Mouse (Mus musculus) heart, adult 2 months (tissue): ENCODE results near the gene Naa60. TPM values are rescaled to one million over a fixed set of nuclear protein-coding genes. Genes with fewer than 3 reads are reported as not detected.

Experiments
- DNase-seq, 2 experiments: peaks; one replicate each; pipeline ENCODE4 v3.0.0; 2021
- H3K27ac ChIP-seq: fragments of 200-600 bp; 2 replicates; pipeline ENCODE4 v1.8.1; 2022
- H3K27me3 ChIP-seq: fragments of 200-500 bp; 2 replicates; pipeline ENCODE4 v1.6.1; 2012; ENCODE audit warnings: mild to moderate bottlenecking, low read length, inconsistent platforms, mixed read lengths; ENCODE audit not compliant: control insufficient read depth, insufficient read depth
- H3K36me3 ChIP-seq: fragments of 200-500 bp; 2 replicates; pipeline ENCODE4 v1.6.1; 2012; ENCODE audit warnings: low read length, inconsistent platforms; ENCODE audit not compliant: control insufficient read depth, insufficient read depth
- H3K4me1 ChIP-seq: fragments of 200-500 bp; 2 replicates; pipeline ENCODE4 v1.6.1; 2011; ENCODE audit warnings: low read length; ENCODE audit not compliant: control insufficient read depth, insufficient read depth
- H3K4me3 ChIP-seq: fragments of 200-600 bp; 2 replicates; pipeline ENCODE4 v1.8.1; 2022
- H3K79me2 ChIP-seq: fragments of 200-500 bp; replicated peaks from 2 replicates; pipeline ENCODE4 v1.6.1; 2012; ENCODE audit warnings: mild to moderate bottlenecking, inconsistent platforms, low read length, moderate library complexity, mixed read lengths; ENCODE audit not compliant: control insufficient read depth, insufficient read depth
- H3K9ac ChIP-seq: fragments of 200-500 bp; 2 replicates; pipeline ENCODE4 v1.6.1; 2012; ENCODE audit warnings: low read depth, mild to moderate bottlenecking, control low read depth, inconsistent platforms, low read length, mixed read lengths
- CTCF ChIP-seq: fragments of 200-600 bp; IDR thresholded peaks from 2 replicates; pipeline ENCODE4 v1.8.1; 2022; ENCODE audit warnings: antibody characterized with exemption, mild to moderate bottlenecking, moderate library complexity
- EP300 ChIP-seq: fragments of 200-500 bp; IDR thresholded peaks from 2 replicates; pipeline ENCODE4 v1.6.1; 2011; ENCODE audit warnings: low read depth, low read length, control low read depth; ENCODE audit not compliant: insufficient read depth
- POLR2A ChIP-seq: fragments of 200-500 bp; IDR thresholded peaks from 2 replicates; pipeline ENCODE4 v1.6.1; 2011; ENCODE audit warnings: mild to moderate bottlenecking, low read depth, low read length, control low read depth; ENCODE audit not compliant: insufficient read depth
- WGBS: fragments of 180-500 bp; shearing (Covaris S2); methylation state at CpG from one replicate; pipeline ENCODE4 v1.1.7; 2018; 5-methylcytosine and 5-hydroxymethylcytosine counted together
- intact Hi-C: fragments of 180-260 bp; cut with DNase I; formaldehyde crosslinking; loops from one replicate; pipeline ENCODE4 v1.15.1; 2025
- polyA plus RNA-seq: library from polyadenylated mRNA; depleted of rRNA; stranded (reverse); fragments of >200 nt; gene quantifications from 2 replicates; pipeline ENCODE4 v1.2.3, GENCODE M21; 2012
- total RNA-seq, 2 experiments: library from RNA; stranded (reverse); gene quantifications; 2 replicates each; pipeline ENCODE4 v1.2.3; 2021

Naa60 gene
- total and polyA plus RNA-seq, 3 experiments, result 48.6 to 50.4 (median 49.4) TPM

- no peaks in the 10 kb centered on the region for H3K27me3 ChIP-seq
- intact Hi-C loops, result no loop called here
- no peak for DNase-seq
- H3K4me1 ChIP-seq, result no peaks in the 10 kb centered on the region
- no peaks in the 10 kb centered on the region for H3K36me3 ChIP-seq
- TF ChIP-seq POLR2A (no peak), EP300 (0 out of 2 replicates have a peak, but pooled peaks have one; percentile 36), CTCF (peak; percentile 76)
- 42% methylated on average over 17 of the region's 17 CpGs for WGBS
- no peak overlapping the region for H3K9ac ChIP-seq
- no peak overlapping the region for H3K27ac ChIP-seq
- H3K4me3 ChIP-seq, result no peak overlapping the region
- H3K79me2 ChIP-seq, result no peaks in the 10 kb centered on the region
These were observed 32.9 kb upstream of the Naa60 start for GRCm38 (mm10) chr16:3839157-3839885.

DNA sequence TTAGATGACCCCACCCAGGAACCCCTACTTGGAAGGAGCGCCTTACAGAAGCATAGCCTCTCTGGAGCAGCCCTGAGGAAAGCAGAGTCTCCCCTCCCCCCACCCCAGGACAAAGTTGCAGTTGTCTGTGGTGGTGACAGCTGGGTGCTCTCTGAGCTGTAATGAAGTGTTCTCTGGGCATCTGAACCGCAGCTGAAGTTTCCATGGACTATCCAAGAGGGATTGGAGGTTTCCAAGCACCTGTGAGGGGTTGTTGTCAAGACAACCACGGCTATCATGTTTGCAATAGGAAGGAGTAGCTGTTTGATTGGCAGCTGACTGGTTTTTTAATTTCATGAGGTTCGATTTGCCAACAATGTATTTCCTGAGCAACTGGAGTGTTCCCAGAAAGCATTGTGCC lies 29.2 kb upstream of the Naa60 start:
- DNase-seq, result no peak
- WGBS, result 28% methylated on average over 4 of the region's 4 CpGs
- intact Hi-C loops, result loop anchor here (10.0 kb wide), 2 partner anchors 98 to 442 kb away; partner anchors contain the start of gene Zfp263
- Histone ChIP-seq H3K4me3 (no peak overlapping the region), H3K9ac (no peak overlapping the region), H3K79me2 (no peaks in the 10 kb centered on the region), H3K27ac (no peak overlapping the region), H3K4me1 (no peaks in the 10 kb centered on the region; the same call in none of the 2 replicates), H3K36me3 (no peaks in the 10 kb centered on the region), H3K27me3 (no peaks in the 10 kb centered on the region)
- TF ChIP-seq CTCF (no peak), EP300 (no peak), POLR2A (no peak)

DNA sequence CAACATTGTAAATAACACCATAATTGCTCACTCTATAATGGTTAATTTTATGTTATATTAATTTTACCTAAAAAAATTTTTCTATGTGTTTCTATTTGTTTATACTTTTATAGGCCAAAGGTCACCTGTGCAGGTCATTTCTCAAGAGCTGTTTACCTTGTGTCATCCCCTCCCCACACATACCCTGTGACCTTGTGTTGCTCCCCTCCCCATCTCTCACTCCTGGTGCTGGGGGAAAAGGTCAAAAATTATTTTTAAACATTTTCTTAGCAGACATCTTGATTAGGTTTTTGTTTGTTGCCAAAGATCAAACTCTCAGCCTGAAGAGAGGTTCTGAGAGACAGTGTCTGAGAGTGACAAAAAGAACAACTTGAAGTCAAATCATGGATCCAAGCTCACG lies 28.4 kb upstream of the Naa60 start:
- H3K36me3 ChIP-seq, result no peaks in the 10 kb centered on the region
- H3K4me1 ChIP-seq, result no peaks in the 10 kb centered on the region; the same call in none of the 2 replicates
- no peak for DNase-seq
- H3K27me3 ChIP-seq, result no peaks in the 10 kb centered on the region
- H3K27ac ChIP-seq, result no peak overlapping the region
- H3K4me3 ChIP-seq, result no peak overlapping the region
- TF ChIP-seq CTCF (no peak), EP300 (no peak)
- H3K79me2 ChIP-seq, result no peaks in the 10 kb centered on the region
- intact Hi-C loops, result loop anchor here (10.0 kb wide), 2 partner anchors 99 to 441 kb away; partner anchors contain the start of gene Zfp263
- no peak overlapping the region for H3K9ac ChIP-seq
- 68% methylated on average over 1 of the region's 1 CpGs for WGBS

GRCm38 (mm10) chr16:3846711-3847518 lies 25.3 kb upstream of the Naa60 start, which contains the start of gene Zfp174:
TSS of gene Zfp174 (plus strand) at chr16:3847268.
- no peaks in the 10 kb centered on the region; the same call in none of the 2 replicates for H3K4me1 ChIP-seq
- TF ChIP-seq POLR2A, result peak; percentile 77
- peak; percentile 27; the same call in 1 of the 2 replicates for TF ChIP-seq CTCF
- TF ChIP-seq EP300, result no peak
- peak within 1 kb of the TSS; percentile 82 for H3K27ac ChIP-seq
- H3K36me3 ChIP-seq, result no peaks in the 10 kb centered on the region
- WGBS, result 1% methylated on average over 38 of the region's 38 CpGs
- peak within 1 kb of the TSS; percentile 84 for H3K9ac ChIP-seq
- H3K79me2 ChIP-seq, result no peaks in the 10 kb centered on the region
- intact Hi-C loops, result loop anchor here (2.0 to 10.0 kb wide), 5 partner anchors 38 to 438 kb away; partner anchors contain the start of genes 1700037C18Rik, Cluap1, Gm20695 and Slx4
- peak; percentile 92 to 96 for DNase-seq
- no peaks in the 10 kb centered on the region for H3K27me3 ChIP-seq
- H3K4me3 ChIP-seq, result peak within 1 kb of the TSS; percentile 67

DNA sequence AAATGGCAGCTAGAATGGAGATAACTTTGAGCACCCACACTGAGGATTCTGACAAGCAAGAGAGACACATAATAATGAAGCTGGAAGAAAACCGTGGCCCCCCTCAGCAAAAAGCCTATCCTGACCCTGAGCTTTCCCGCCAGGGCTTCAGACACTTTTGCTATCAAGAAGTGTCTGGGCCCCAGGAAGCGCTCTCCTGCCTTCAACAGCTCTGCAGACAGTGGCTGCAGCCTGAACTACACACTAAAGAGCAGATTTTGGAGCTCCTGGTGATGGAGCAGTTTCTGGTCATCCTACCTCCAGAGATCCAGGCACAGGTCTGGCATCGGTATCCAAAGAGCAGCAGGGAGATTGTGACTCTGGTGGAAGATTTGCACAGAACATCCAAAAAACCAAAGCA lies 24.3 kb upstream of the Naa60 start:
- DNase-seq, result no peak
- Histone ChIP-seq H3K4me1 (no peaks in the 10 kb centered on the region; the same call in none of the 2 replicates), H3K79me2 (peaks cover 1% of the 10 kb centered on the region; the same call in 1 of the 2 replicates), H3K9ac (no peak overlapping the region), H3K27ac (no peak overlapping the region), H3K36me3 (no peaks in the 10 kb centered on the region), H3K27me3 (no peaks in the 10 kb centered on the region), H3K4me3 (peak overlapping the region; percentile 67)
- intact Hi-C loops, result loop anchor here (2.0 to 10.0 kb wide), 5 partner anchors 37 to 437 kb away; partner anchors contain the start of genes 1700037C18Rik, Cluap1, Gm20695 and Slx4
- TF ChIP-seq CTCF (no peak), POLR2A (no peak), EP300 (no peak)
- 77% methylated on average over 4 of the region's 4 CpGs for WGBS
